Mouse (Mus musculus) lung, adult 10 weeks (tissue): ENCODE data around the gene Plin5. TPM values are rescaled to one million over a fixed set of nuclear protein-coding genes. Genes with fewer than 3 reads are reported as not detected.

Source experiments
- polyA plus RNA-seq: library from polyadenylated mRNA; stranded (reverse); fragments of 350-450 nt; fragmentation: Illumina TruSeq; extraction: RNeasy Lipid Tissue Mini Kit (QIAGEN cat#74804); gene quantifications from one replicate; pipeline ENCODE4 v1.2.3, GENCODE M21; 2014; ENCODE audit warnings: low read depth, low replicate concordance; ENCODE audit not compliant: insufficient read depth

Gene Plin5
- 2.9 TPM for polyA plus RNA-seq

DNA sequence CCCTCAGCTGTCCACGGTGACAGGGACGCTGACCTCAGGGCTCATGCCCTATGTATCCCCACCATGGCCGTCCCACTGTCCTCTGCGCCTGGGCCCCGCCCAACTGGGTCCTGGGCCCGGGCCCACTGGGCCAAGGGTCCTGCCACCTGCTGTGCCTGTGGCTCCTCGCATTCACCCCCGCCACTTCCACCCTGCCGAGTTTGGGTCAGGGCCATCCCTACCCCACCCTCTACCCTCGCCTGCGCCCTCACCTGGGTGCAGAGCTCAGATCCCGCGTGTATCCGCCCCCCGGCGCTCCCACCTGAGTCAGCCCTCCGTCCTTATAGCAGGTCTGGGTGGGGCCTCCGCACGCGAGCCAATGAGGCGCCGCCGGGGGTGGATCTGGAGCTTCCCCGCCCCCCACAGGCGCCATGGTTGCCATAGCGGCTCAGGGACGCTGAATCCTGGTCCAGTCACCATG is at the start of gene Plin5:
Gene Plin5 (minus strand): TSS at position 346 of the 460 bp plus-strand sequence.

DNA sequence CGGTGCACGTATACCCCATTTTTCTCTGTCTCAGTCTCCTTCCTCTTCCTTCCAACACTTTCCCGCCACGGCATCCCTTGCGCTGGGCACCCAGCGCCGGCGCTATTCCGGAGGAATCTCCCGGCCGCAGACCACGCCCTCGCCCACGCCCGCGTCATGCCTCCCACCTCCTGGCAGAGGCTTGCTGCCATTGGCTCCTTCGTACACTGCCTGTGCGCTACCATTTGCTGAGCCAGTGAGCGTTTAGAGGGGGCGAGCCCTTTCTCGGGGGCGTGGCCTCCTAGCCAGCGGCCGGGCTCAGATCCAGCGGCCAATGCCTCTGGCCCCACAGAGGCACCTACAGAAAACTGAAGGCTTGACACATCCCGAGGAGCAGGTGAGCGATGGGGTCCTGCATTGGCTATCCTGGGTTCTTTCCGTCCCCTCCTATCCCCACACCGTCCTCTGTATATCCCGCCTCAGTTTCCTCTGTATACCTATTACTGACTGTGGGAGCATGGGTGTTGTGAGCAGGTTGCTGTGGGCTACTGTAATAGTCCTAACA is 44.9 kb upstream of the Plin5 start, which contains the start of gene Tnfaip8l1:
Gene Tnfaip8l1 (plus strand): TSS at position 247 of the 544 bp plus-strand sequence.

DNA sequence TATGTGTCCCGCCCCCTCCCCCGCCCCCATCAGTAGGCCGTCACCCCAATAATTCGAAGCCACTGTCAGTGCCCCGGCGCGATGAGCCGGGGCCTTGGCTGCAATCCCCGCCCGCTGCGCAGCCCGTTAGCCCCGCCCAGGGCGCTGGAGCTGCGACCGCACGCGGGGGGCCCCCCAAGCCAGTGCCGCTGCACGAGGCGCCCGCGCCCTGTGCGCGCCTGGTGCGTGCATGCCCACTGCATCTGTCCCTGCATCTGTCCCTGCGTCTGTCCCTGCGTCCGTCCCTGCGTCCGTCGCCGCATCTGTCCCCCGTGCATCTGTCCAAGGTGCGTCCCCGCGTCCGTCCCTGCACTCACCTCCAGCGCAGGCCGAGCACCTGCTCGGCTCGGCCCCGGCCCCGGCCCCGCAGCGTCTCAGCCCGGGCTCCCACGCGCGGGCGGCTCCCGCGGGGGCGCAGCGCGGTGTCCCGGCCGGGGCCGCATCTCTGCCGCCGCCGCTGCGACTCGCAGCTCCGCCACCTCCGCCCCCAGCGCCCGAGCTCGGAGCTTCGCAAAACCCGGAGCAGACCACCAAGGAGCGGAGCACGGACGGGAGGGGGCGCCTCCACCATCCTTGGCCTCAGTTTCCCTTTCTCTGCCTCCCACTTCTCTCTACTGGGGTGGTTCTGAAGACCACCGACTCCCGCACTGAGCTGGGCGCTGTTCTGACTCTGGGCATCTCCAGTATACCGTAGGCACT is 22.6 kb upstream of the Plin5 start, which contains the start of gene Sema6b:
Gene Sema6b (minus strand): TSS at position 486 of the 738 bp plus-strand sequence.

DNA sequence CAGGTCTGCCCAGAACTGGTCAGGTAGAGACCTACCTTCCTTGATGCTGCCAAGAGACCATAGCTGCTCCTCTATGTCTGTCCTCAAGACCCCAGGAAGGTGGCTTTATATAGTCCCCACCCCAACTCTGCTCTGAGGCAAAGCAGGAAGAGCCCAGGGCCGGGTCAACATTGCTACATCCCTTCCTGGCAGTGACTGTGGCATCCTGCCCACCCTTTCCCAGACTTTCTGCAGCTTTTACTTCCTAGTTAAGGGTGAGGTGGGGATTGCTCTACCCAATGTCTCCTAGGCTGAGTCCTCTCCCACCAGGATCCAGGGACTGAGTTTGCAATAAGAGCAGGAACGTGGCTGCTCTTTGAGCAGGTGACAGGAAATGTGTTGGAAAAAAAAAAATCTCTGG is 4.4 kb upstream of the Plin5 start, which contains the start of gene Lrg1:
Gene Lrg1 (minus strand): TSS at position 176 of the 400 bp plus-strand sequence.

DNA sequence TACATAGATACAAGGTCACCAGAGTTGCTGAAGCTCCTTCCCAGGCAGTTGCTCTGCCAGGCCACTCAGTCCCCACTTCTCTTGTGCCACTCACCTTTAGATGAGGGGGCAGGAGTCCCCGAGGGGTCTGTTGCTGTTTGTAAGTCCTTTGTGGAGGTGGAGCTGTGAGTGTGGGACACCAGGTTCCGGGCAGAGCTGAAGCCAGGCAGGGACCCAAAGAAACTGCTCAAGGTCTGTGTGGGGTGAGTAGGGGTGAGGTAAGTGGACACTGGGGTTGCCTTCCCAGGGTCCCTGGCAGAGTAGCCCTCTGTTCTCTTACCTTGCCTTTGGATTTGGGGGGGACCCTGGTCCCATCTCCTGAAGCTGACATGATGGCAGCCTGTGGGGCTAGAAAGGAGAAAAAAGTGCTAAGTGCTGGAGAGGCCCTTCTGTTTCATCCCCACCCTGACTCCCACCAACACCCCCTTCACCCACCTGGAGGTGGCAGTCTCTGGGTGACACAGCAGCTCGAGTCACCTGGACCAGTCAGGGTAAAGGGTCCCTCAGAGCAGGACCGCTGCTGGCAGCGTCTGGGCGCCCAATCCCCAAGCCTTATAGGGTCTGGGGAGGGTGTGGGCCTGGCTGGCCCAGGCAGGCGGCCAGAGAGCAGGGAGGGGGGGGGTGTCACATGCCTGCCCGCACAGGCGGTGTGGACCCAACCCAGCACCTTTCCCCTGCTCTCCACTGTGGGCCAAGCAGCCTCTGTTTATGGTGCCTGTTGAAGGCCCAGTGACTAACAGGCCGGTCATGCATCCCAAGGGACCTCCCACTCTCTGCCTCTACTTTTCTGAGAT is 8.0 kb downstream of the Plin5 start, which contains the start of gene Plin4:
Gene Plin4 (minus strand): TSS at position 585 of the 833 bp plus-strand sequence.

DNA sequence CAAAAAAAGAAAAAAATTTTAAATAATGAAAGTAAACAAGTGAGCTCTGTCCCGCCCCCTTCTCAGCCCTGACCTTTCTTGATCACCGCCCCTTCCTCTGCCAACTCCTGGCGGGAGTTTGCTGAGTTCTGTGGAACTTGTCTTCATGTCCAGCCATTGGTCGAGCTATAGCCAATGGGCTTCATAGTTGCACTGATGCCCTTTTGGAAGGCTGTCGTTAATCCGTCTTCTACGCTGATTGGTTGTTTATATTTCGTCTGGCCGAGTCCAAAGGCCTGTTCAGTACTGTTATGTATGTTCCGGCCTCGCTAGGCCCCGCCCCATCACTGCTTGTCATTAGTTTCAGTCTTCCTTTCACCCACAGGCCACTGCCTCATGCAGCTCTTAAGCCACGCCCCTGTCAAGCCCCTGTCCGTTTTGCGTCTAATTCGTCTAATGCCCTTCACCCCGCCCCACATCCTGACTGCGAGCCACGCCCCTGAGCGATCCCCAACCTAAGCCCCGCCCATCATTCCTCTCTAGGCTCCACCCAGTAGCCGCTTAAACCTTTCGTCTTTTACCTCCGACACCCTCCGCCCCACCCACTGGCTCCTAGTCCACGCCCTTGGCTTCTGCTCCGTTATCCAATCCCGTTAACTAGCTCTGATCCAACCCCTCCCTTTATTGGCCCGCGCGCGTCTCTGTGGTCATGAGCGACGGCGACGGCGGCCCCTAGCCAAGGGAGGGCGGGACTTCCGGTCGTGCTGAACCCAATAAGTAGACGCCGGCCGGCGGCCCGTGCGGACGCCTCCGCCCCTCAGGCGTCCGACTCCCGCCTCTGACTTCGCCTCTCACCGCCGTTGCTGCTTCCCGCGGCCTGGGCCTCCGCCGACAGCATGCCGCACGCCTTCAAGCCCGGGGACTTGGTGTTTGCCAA is 38.3 kb downstream of the Plin5 start, which contains the start of gene Hdgfl2:
Gene Hdgfl2 (plus strand): TSS at position 755 of the 916 bp plus-strand sequence.

DNA sequence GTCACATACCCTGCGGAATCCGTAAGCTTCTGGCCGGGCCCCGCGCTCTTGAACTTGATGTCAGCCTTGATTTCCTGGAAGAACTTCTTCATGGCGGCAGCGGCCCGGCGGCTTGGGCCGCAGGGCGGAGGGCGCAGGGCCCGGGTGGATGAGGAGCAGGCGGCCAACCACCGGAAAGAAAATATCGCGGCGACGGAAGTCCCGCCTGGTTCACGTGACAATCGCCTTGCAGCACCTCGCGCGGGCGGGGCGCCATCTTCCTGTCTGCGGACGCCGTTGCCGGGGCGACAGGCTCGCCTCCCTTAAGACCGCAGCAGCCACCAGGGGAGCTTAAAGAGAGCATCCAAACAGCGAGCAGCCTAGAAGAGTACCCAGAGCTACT is 42.6 kb downstream of the Plin5 start, which contains the start of gene Ubxn6:
Gene Ubxn6 (minus strand): TSS at position 202 of the 382 bp plus-strand sequence.

Other genes with a start within 250 kb of the Plin5 start
- 4.2 TPM for gene Zfp119a, start 238.7 kb downstream of the Plin5 start, polyA plus RNA-seq
- 10.6 TPM for gene Zfp959, start 225.5 kb downstream of the Plin5 start, polyA plus RNA-seq
- gene Zfp119b, start 168.1 kb downstream of the Plin5 start, polyA plus RNA-seq: 6.3 TPM
- 3.7 TPM for gene Ebi3, start 165.0 kb downstream of the Plin5 start, polyA plus RNA-seq
- gene Yju2, start 158.5 kb downstream of the Plin5 start, polyA plus RNA-seq: 11.8 TPM
- gene Shd, start 147.1 kb downstream of the Plin5 start, polyA plus RNA-seq: 0.27 TPM
- not detected for gene Fsd1, start 131.1 kb downstream of the Plin5 start, polyA plus RNA-seq
- gene Stap2, start 112.0 kb downstream of the Plin5 start, polyA plus RNA-seq: 24.8 TPM
- 46.4 TPM for gene Mpnd, start 111.9 kb downstream of the Plin5 start, polyA plus RNA-seq
- gene Sh3gl1, start 81.0 kb downstream of the Plin5 start, polyA plus RNA-seq: 29.8 TPM
- 1.4 TPM for gene Chaf1a, start 77.2 kb downstream of the Plin5 start, polyA plus RNA-seq
- 44.7 TPM for gene Ubxn6, start 42.6 kb downstream of the Plin5 start, polyA plus RNA-seq
- gene Hdgfl2, start 38.0 kb downstream of the Plin5 start, polyA plus RNA-seq: 35.9 TPM
- 8.1 TPM for gene Plin4, start 7.8 kb downstream of the Plin5 start, polyA plus RNA-seq
- gene Lrg1, start 4.4 kb upstream of the Plin5 start, polyA plus RNA-seq: 77.3 TPM
- gene Sema6b, start 22.7 kb upstream of the Plin5 start, polyA plus RNA-seq: 3.0 TPM
- gene Tnfaip8l1, start 44.9 kb upstream of the Plin5 start, polyA plus RNA-seq: 1.7 TPM
- 53.7 TPM for gene Mydgf, start 66.3 kb upstream of the Plin5 start, polyA plus RNA-seq
- gene Dpp9, start 101.3 kb upstream of the Plin5 start, polyA plus RNA-seq: 16.6 TPM
- 9.4 TPM for gene Fem1a, start 139.2 kb upstream of the Plin5 start, polyA plus RNA-seq
- 6.8 TPM for gene Ticam1, start 159.2 kb upstream of the Plin5 start, polyA plus RNA-seq
- gene Plin3, start 175.3 kb upstream of the Plin5 start, polyA plus RNA-seq: 22.8 TPM
- gene Arrdc5, start 182.7 kb upstream of the Plin5 start, polyA plus RNA-seq: not detected
- gene Uhrf1, start 185.7 kb upstream of the Plin5 start, polyA plus RNA-seq: 1.3 TPM
- gene Kdm4b, start 208.5 kb upstream of the Plin5 start, polyA plus RNA-seq: 10.1 TPM